In genomic region chr19:45615415-45616213, GRCm38 (mm10) we compare ENCODE assay signal across 9 mouse cellular contexts. TPM values are rescaled to one million over a fixed set of nuclear protein-coding genes. Genes with fewer than 3 reads are reported as not detected.
DNase-seq lines count a peak whose midpoint lies in the region; ATAC-seq and TF ChIP-seq lines count a peak whose summit lies in the region.
"Had no signal": no experiment of that assay in that cellular context is flagged by ENCODE, and none has a peak within 500 bp of the region (broad histone marks: within the 10 kb centered on the region; RNA-seq: fewer than 3 reads in every experiment).

No protein-coding gene starts in this region.

- no peak overlapping the region for H3K4me3 ChIP-seq in heart, embryonic 13.5 days
- H3K4me3 ChIP-seq in E14TG2a.4 (replicated peaks; ENCODE audit: low read length) = peak overlapping the region; percentile 35; the same call in 1 of the 2 replicates
- no peak overlapping the region for H3K4me3 ChIP-seq in forebrain, embryonic 15.5 days
- no peak overlapping the region for H3K4me3 ChIP-seq in liver, embryonic 16.5 days (ENCODE audit: low read depth, low read length)
- H3K4me3 ChIP-seq in layer of hippocampus, adult 2 months = no peak overlapping the region

- H3K4me1 ChIP-seq in heart, embryonic 13.5 days = peaks cover 23% of the 10 kb centered on the region
- peaks cover 60% of the 10 kb centered on the region for H3K4me1 ChIP-seq in E14TG2a.4 (replicated peaks; ENCODE audit: low read depth, low read length)
- peaks cover 31% of the 10 kb centered on the region for H3K4me1 ChIP-seq in forebrain, embryonic 15.5 days
- peaks cover 6% of the 10 kb centered on the region for H3K4me1 ChIP-seq in liver, embryonic 16.5 days (ENCODE audit: control insufficient read depth, low read depth, low read length)

- peak overlapping the region; percentile 44; the same call in 1 of the 2 replicates for H3K9ac ChIP-seq in heart, embryonic 13.5 days
- H3K9ac ChIP-seq in forebrain, embryonic 15.5 days (replicated peaks) = no peak overlapping the region
- H3K9ac ChIP-seq in liver, embryonic 16.5 days (ENCODE audit: low read depth, low read length) = no peak overlapping the region

- H3K27ac ChIP-seq in heart, embryonic 13.5 days (replicated peaks) = no peak overlapping the region
- H3K27ac ChIP-seq in forebrain, embryonic 15.5 days (replicated peaks) = no peak overlapping the region
- H3K27ac ChIP-seq in liver, embryonic 16.5 days (ENCODE audit: low read length) = no peak overlapping the region
- no peak overlapping the region; the same call in 1 of the 2 replicates for H3K27ac ChIP-seq in layer of hippocampus, adult 2 months

- no peaks in the 10 kb centered on the region for H3K9me3 ChIP-seq in heart, embryonic 13.5 days
- no peaks in the 10 kb centered on the region for H3K9me3 ChIP-seq in E14TG2a.4 (ENCODE audit: low read length)
- no peaks in the 10 kb centered on the region for H3K9me3 ChIP-seq in forebrain, embryonic 15.5 days
- no peaks in the 10 kb centered on the region for H3K9me3 ChIP-seq in liver, embryonic 16.5 days (replicated peaks; ENCODE audit: control insufficient read depth, low read length)

- WGBS in heart, embryonic 13.5 days = 76% methylated on average over 12 of the region's 12 CpGs
- WGBS in forebrain, embryonic 15.5 days = 30% methylated on average over 12 of the region's 12 CpGs
- 68% methylated on average over 12 of the region's 12 CpGs for WGBS in liver, embryonic 16.5 days (ENCODE audit: insufficient replicate concordance)

- no peak for ATAC-seq in heart, embryonic 13.5 days (ENCODE audit: extremely low read depth, insufficient number of reproducible peaks, low FRiP score, low TSS enrichment)
- peak; percentile 23; the same call in 1 of the 2 replicates for ATAC-seq in forebrain, embryonic 15.5 days (replicated peaks)
- peak; percentile 45; the same call in 1 of the 2 replicates for ATAC-seq in liver, embryonic 16.5 days (ENCODE audit: low read depth)

- H3K4me2 ChIP-seq in heart, embryonic 13.5 days = no peak overlapping the region
- H3K4me2 ChIP-seq in forebrain, embryonic 15.5 days (replicated peaks) = no peak overlapping the region
- no peak overlapping the region for H3K4me2 ChIP-seq in liver, embryonic 16.5 days (ENCODE audit: low read depth, low read length)

- no peak for DNase-seq in heart, adult 11 months
- no peak for DNase-seq in layer of hippocampus, adult 2 months (ENCODE audit: low spot score in 2 of 2)
- no peak for DNase-seq in thymus, postnatal 0 days (ENCODE audit: low spot score)
- DNase-seq in c-Kit-positive CD71-positive TER-119-positive erythroid progenitor cells, embryonic 14.5 days (ENCODE audit: low spot score) = no peak
- DNase-seq: kidney, postnatal 25 days had no signal

- no peaks in the 10 kb centered on the region for H3K27me3 ChIP-seq in heart, embryonic 13.5 days (replicated peaks)
- no peaks in the 10 kb centered on the region; the same call in 1 of the 2 replicates for H3K27me3 ChIP-seq in E14TG2a.4 (ENCODE audit: insufficient read depth, low read length)
- peaks cover 5% of the 10 kb centered on the region; the same call in 1 of the 2 replicates for H3K27me3 ChIP-seq in forebrain, embryonic 15.5 days
- no peaks in the 10 kb centered on the region for H3K27me3 ChIP-seq in liver, embryonic 16.5 days (ENCODE audit: control insufficient read depth, insufficient read depth, low read depth, low read length)

- H3K36me3 ChIP-seq in heart, embryonic 13.5 days = peaks cover 29% of the 10 kb centered on the region
- no peaks in the 10 kb centered on the region for H3K36me3 ChIP-seq in E14TG2a.4 (ENCODE audit: insufficient read depth, low read length)
- no peaks in the 10 kb centered on the region for H3K36me3 ChIP-seq in forebrain, embryonic 15.5 days
- no peaks in the 10 kb centered on the region for H3K36me3 ChIP-seq in liver, embryonic 16.5 days (ENCODE audit: control insufficient read depth, insufficient read depth)

- TF ChIP-seq CTCF in E14TG2a.4 (conservative IDR thresholded peaks at IDR 0.05; ENCODE audit: low read length) = no peak
- no peak for TF ChIP-seq CTCF in layer of hippocampus, adult 2 months (conservative IDR thresholded peaks at IDR 0.05)

RNA-seq across cellular contexts. Expression of gene Fbxw4, which starts 44.5 kb away (rescaled TPM):
- 3.3 and 3.8 TPM in 2 replicates for polyA plus RNA-seq in heart, embryonic 13.5 days (2015; fragmentation: Nextera tagmentation; extraction: Ambion mirVana)
- polyA plus RNA-seq in forebrain, embryonic 15.5 days (2015; fragmentation: Nextera tagmentation; extraction: Ambion mirVana) = 5.0 and 5.4 TPM in 2 replicates
- 1.8 and 2.5 TPM in 2 replicates for polyA plus RNA-seq in liver, embryonic 16.5 days (2015; fragmentation: Nextera tagmentation; extraction: Ambion mirVana)
- total RNA-seq in layer of hippocampus, adult 2 months (2021) = 10 to 100 TPM; 35.4 to 38.7 TPM
- polyA plus RNA-seq in thymus, postnatal 0 days (2015; fragmentation: Nextera tagmentation; extraction: Ambion mirVana) = 23.0 and 24.5 TPM in 2 replicates

RNA-seq across cellular contexts. Expression of gene Gm17018, which starts 55.2 kb away (rescaled TPM):
- polyA plus RNA-seq in heart, embryonic 13.5 days (2015; fragmentation: Nextera tagmentation; extraction: Ambion mirVana) = 27.7 and 31.1 TPM in 2 replicates
- 43.4 and 46.9 TPM in 2 replicates for polyA plus RNA-seq in forebrain, embryonic 15.5 days (2015; fragmentation: Nextera tagmentation; extraction: Ambion mirVana)
- 10.1 and 10.2 TPM in 2 replicates for polyA plus RNA-seq in liver, embryonic 16.5 days (2015; fragmentation: Nextera tagmentation; extraction: Ambion mirVana)
- total RNA-seq in layer of hippocampus, adult 2 months (2021) = 10 to 100 TPM; 55.4 to 65.4 TPM
- 49.5 and 54.3 TPM in 2 replicates for polyA plus RNA-seq in thymus, postnatal 0 days (2015; fragmentation: Nextera tagmentation; extraction: Ambion mirVana)

RNA-seq across cellular contexts. Expression of gene Poll, which starts 55.3 kb away (rescaled TPM):
- polyA plus RNA-seq in heart, embryonic 13.5 days (2015; fragmentation: Nextera tagmentation; extraction: Ambion mirVana) = 13.2 and 15.6 TPM in 2 replicates
- polyA plus RNA-seq in forebrain, embryonic 15.5 days (2015; fragmentation: Nextera tagmentation; extraction: Ambion mirVana) = 14.6 and 15.5 TPM in 2 replicates
- 5.1 and 5.4 TPM in 2 replicates for polyA plus RNA-seq in liver, embryonic 16.5 days (2015; fragmentation: Nextera tagmentation; extraction: Ambion mirVana)
- total RNA-seq in layer of hippocampus, adult 2 months (2021) = 1 to 10 TPM; 9.9 TPM
- 5.1 and 5.7 TPM in 2 replicates for polyA plus RNA-seq in thymus, postnatal 0 days (2015; fragmentation: Nextera tagmentation; extraction: Ambion mirVana)
